Mouse (Mus musculus) erythroid progenitor cell, adult 5-6 weeks (primary cell): ENCODE results near the gene Il1f9. TPM values are rescaled to one million over a fixed set of nuclear protein-coding genes. Genes with fewer than 3 reads are reported as not detected.
"Not testable (repeated sequence)": the region's sequence is repeated elsewhere in the genome, so short reads cannot be mapped to it uniquely, and the experiment has no call there.

ENCODE experiments used
- ATAC-seq: replicated peaks from 2 replicates; pipeline ENCODE4 v1.8.0; 2016; ENCODE audit warnings: moderate number of reproducible peaks, mild to moderate bottlenecking, moderate TSS enrichment, inconsistent platforms; ENCODE audit not compliant: poor library complexity, low FRiP score, severe bottlenecking
- total RNA-seq, 2 experiments: library from RNA; stranded (forward) in 1 of 2; stranded (reverse) in 1 of 2; fragments of 150-400 nt in 1 of 2; fragments of 186-747, 209-891 nt in 1 of 2; gene quantifications; 2 replicates each; pipeline versions ENCODE4 v1.2.3 to v1.2.4; 2015 to 2017; ENCODE audit warnings: low replicate concordance in 2 of 2

Il1f9 gene
- total RNA-seq (2015; ENCODE audit: low replicate concordance) (4.2 and 9.4 TPM in 2 replicates), total RNA-seq (2017; ENCODE audit: low replicate concordance) (3.0 and 3.1 TPM in 2 replicates)

DNA sequence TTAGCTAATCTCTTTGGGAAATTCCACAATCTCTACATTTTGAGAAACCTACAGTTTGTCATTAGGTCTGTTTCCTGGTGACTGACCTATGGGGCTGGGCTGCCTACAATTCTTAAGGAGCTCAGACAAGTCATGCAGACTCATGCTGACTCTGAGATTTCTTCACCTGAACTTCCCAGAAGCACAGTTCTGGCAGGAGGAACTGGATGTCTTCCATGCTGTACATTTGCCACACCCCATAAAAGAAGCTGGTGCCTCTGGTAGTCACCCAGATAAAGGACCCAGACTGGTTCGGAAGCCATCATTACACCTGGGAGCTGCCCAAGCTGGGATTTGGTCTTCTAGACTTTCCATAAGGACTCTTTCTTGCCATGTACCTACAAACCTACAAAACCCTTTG, at the start of gene Il1f9:
Gene Il1f9 (plus strand): TSS at position 301 of the 400 bp plus-strand sequence.
- ATAC-seq: no peak

DNA sequence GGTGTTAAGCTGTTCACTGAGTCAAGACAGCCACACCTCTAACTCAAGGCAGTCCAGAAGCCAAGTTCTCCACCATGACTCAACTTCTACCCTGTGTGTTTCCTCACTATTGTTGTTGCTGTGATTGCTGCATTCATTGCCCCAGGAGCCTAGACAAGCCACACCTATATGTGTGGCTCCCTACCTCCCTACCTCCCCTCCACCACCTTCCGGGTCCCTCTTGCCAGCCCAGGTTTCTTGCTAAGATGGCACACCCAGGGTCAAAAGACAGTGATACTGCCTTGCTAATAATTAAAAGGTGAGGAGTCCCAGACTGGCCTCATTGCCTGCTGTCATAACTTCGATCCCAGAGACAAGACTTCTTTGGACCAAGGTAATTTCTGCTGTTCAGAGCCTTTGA, 33.4 kb upstream of the Il1f9 start, which contains the start of gene Il1f8:
Gene Il1f8 (plus strand): TSS at position 301 of the 400 bp plus-strand sequence.
- no peak for ATAC-seq

DNA sequence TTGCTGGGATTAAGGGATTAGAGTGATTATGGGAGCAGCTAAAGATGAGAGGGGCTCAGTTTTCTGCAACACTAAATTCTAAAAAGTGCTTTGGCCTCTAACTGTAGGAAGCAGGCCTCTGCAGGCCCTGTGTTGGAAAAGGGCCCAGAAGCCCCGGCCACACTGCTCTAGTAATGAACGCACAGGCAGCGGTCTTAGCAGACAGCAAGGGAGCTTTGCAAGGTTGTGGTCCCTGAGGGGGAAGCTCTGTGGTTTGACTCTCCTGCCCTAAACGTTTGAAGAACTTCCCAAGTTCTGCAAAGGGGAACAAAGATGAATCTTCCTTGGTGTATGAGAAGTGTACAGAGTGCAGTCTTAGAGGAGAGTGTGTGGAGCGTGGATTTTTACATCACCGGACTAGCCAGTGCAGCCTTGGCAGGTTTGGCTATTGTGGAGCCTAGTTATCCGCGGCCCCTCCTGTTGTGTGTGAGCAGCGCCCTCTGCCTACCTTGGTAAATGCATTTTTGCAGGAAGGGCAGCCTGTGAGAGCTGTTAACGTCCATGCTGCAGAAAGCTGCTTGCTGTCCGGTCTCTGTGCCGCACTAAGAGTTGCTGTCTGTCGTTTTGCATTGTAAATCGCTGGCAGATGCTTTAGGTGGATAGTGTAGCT, 4.5 kb upstream of the Il1f9 start:
- not testable (repeated sequence) for ATAC-seq

DNA sequence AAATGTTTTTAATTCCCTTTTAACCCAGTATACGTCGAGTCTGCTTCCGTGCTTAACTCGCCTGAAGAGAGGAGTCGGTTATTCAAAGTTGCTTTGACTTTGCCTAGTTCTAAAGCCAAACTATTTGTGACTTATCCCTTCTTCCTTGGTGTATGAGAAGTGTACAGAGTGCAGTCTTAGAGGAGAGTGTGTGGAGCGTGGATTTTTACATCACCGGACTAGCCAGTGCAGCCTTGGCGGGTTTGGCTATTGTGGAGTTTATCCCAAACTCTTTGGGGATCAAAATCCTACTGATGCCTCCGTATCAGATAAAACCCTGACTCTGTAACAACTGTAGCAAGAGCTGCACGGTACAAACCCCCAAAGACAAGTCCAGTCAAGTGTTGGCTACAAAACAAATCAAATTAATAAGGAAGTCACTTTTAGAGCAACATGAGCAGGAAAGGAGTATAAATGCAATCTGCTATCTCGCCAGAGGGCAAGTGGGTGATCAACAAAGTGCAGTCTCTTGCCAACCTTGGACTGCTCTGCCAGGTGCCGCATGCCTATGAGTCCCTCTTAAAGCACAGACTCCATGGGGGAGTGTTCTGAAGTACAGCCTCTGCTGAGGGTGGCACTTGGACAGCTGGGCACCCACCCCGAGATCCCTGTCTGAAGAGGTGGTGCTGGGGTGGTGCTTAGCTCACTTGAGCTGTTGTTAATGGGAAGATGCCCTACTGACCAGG, 3.7 kb upstream of the Il1f9 start:
- not testable (repeated sequence) for ATAC-seq

DNA sequence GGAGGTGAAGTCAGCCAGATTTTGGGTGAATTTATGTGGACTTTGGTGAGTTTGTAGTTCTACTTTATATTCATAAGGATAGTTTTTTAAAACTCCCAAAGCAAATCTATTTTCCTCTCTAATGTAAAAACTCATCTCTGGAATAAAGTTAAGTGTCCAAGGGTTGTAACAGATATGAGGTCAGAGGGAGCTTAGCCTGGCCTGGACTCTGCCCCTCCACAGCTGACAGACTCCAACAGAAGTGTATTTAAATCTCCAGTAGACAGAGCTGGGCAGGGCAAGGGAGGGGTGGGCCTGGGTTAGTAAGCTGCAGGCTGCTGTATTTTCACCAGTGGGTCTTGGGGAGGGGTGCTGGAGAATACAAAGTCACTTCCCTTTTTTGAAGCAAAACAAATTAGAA, 2.2 kb upstream of the Il1f9 start:
- ATAC-seq: not testable (repeated sequence)

DNA sequence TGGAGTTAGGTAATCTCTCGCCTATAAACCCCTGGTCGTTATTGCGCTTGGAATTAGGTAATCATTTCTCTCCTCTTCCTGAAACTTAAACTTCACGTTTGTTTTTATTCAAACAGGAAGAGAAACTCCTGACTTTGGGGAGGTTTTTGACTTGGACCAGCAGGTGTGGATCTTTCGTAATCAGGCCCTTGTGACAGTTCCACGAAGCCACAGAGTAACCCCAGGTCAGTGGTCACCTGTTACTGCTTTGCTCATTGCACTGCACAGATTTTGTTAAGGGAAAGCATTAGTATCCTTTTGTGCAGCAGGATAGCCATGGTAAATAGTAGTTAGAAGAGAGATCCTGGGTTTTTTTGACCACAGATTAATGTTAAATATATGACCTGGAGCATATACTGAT, 1.3 kb downstream of the Il1f9 start:
- no peak for ATAC-seq

DNA sequence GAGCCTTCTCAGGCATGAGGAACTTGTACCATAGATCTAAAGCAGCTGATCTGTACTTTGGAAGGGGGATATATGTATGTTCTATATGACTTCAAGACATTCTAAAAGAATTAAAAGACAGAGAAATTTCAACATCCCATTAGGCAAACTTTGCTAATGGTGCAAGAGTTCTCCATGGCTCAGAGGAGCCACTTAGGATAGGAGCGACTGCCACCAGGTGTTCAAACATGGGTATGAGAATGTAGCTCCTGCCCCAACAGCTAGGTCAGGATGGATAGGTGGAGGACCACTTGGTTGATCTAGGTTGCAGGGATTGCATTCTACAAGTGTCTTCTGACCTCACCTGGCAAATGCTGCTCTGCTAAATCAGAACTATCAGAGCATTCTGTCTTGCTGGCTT, 1.9 kb downstream of the Il1f9 start:
- no peak for ATAC-seq

DNA sequence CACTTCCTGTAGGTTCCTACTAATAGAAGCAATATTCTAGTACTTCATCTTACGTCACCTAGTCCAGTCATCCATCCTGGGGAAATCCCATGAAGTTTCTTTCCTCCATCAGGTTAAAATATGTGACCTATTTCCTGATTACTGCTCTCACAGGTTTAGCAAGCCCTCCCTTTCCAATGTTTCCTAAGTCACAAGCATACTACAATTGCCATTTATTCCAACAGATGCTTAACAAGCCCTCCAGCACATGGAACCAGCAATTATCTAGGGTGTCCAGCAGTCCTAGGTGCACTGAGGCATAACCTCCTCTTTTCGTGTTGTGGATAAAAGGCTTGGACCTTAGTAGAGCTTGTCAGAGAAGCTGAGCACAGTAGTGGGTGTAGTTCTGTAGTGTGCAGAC, 28.8 kb downstream of the Il1f9 start, which contains the start of gene Il1f6:
Gene Il1f6 (plus strand): TSS at position 301 of the 400 bp plus-strand sequence.
- ATAC-seq: no peak

DNA sequence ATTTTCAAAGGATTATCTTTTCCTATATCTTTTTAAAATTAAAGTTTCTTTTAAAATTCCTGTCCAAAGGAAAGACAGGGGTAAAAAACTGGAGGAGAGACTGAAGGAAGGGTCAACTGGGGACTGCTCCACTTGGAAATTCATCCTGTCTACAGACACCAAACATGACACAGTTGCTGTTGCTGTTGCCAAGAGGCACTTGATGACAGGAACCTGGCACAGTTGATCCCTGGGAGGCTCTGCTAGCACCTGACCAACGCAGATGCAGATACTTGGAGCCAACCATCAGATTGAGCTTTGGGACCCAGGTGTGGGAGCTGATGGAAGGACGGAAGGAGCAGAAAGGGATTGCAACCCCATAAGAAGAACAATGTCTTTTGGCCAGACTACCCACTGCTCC, 40.9 kb downstream of the Il1f9 start:
- ATAC-seq: no peak

Other genes with a start within 250 kb of the Il1f9 start
- 4.6 and 7.6 TPM in 2 replicates for gene Hnmt, start 137.1 kb upstream of the Il1f9 start, total RNA-seq (2015; ENCODE audit: low replicate concordance)
- gene Hnmt, start 137.1 kb upstream of the Il1f9 start, total RNA-seq (2017; ENCODE audit: low replicate concordance): 2.1 and 3.3 TPM in 2 replicates
- gene Tbpl2, start 89.9 kb upstream of the Il1f9 start, total RNA-seq (2015; ENCODE audit: low replicate concordance): not detected in 2 replicates
- gene Tbpl2, start 89.9 kb upstream of the Il1f9 start, total RNA-seq (2017; ENCODE audit: low replicate concordance): not detected in 2 replicates
- gene Il1f8, start 33.3 kb upstream of the Il1f9 start, total RNA-seq (2015; ENCODE audit: low replicate concordance): not detected in 2 replicates
- not detected in 2 replicates for gene Il1f8, start 33.3 kb upstream of the Il1f9 start, total RNA-seq (2017; ENCODE audit: low replicate concordance)
- not detected in 2 replicates for gene Il1f6, start 28.9 kb downstream of the Il1f9 start, total RNA-seq (2015; ENCODE audit: low replicate concordance)
- not detected in 2 replicates for gene Il1f6, start 28.9 kb downstream of the Il1f9 start, total RNA-seq (2017; ENCODE audit: low replicate concordance)
- not detected in 2 replicates for gene Il1f5, start 90.5 kb downstream of the Il1f9 start, total RNA-seq (2015; ENCODE audit: low replicate concordance)
- gene Il1f5, start 90.5 kb downstream of the Il1f9 start, total RNA-seq (2017; ENCODE audit: low replicate concordance): not detected in 2 replicates
- gene Il1f10, start 104.7 kb downstream of the Il1f9 start, total RNA-seq (2015; ENCODE audit: low replicate concordance): not detected in 2 replicates
- not detected in 2 replicates for gene Il1f10, start 104.7 kb downstream of the Il1f9 start, total RNA-seq (2017; ENCODE audit: low replicate concordance)
- gene Il1rn, start 150.4 kb downstream of the Il1f9 start, total RNA-seq (2015; ENCODE audit: low replicate concordance): 2.5 and 8.3 TPM in 2 replicates
- 0.76 and 1.9 TPM in 2 replicates for gene Il1rn, start 150.4 kb downstream of the Il1f9 start, total RNA-seq (2017; ENCODE audit: low replicate concordance)
- gene Psd4, start 181.1 kb downstream of the Il1f9 start, total RNA-seq (2015; ENCODE audit: low replicate concordance): 4.2 and 5.4 TPM in 2 replicates
- 10.9 and 12.5 TPM in 2 replicates for gene Psd4, start 181.1 kb downstream of the Il1f9 start, total RNA-seq (2017; ENCODE audit: low replicate concordance)